Mouse (Mus musculus) bone marrow macrophage, adult 2 months (primary cell): ENCODE data around the gene 3110082J24Rik.
"Not testable (repeated sequence)": the region's sequence is repeated elsewhere in the genome, so short reads cannot be mapped to it uniquely, and the experiment has no call there.

Experiments
- CTCF ChIP-seq: IDR thresholded peaks from 2 replicates; pipeline ENCODE4 v1.5.1; 2012; ENCODE audit warnings: low read depth, mild to moderate bottlenecking, low read length, moderate library complexity
- POLR2A ChIP-seq: IDR thresholded peaks from 2 replicates; pipeline ENCODE4 v1.6.1; 2012; ENCODE audit warnings: mild to moderate bottlenecking, low read depth, low read length, borderline replicate concordance

- TF ChIP-seq POLR2A, CTCF: not testable (repeated sequence)
Observed at GRCm38 (mm10) chr5:30059607-30060006, 46.3 kb downstream of the 3110082J24Rik start.
